In the genomic region with DNA sequence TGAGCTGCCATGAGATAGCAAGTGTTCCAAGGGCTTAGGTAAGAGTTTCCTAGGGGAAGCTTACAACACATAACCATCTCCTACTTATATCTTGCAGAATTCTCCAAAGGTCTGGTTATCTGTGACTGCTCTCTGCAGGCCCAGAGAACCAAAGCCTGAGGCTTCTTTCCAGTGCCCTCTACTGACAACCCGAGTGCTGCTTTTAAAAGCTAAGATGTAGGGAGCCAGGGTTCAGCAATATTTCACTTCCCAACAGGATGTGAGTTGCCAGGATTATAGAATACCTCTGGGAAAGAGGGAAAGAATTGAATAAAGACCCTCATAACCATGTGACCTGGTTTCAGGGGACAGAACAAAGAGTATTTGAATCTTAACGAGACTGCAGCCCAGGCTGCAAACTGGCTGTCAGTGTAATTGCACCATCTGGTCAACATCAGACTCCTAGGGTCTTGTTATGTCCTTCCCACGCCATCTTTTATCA, we compare ENCODE assay signal across 8 mouse cellular contexts. TPM values are rescaled to one million over a fixed set of nuclear protein-coding genes. Genes with fewer than 3 reads are reported as not detected.
A peak's percentile ranks its signal among the peaks of the same experiment; 100 is the strongest.
DNase-seq lines count a peak whose midpoint lies in the region; ATAC-seq and TF ChIP-seq lines count a peak whose summit lies in the region.

No protein-coding gene starts in this region.

- peak overlapping the region; percentile 68 for H3K9ac ChIP-seq in heart, embryonic 13.5 days
- H3K9ac ChIP-seq in hindbrain, embryonic 13.5 days, result peak overlapping the region; percentile 36; the same call in 1 of the 2 replicates
- no peak overlapping the region for H3K9ac ChIP-seq in midbrain, embryonic 16.5 days (ENCODE audit: low read depth, low read length)

- no peak for ATAC-seq in heart, embryonic 13.5 days (ENCODE audit: extremely low read depth, insufficient number of reproducible peaks, low FRiP score, low TSS enrichment)
- peak; percentile 84 for ATAC-seq in hindbrain, embryonic 13.5 days (ENCODE audit: low FRiP score)
- ATAC-seq in midbrain, embryonic 16.5 days, result peak; percentile 71; the same call in 1 of the 2 replicates

- TF ChIP-seq POLR2A in cortical plate, adult 2 months (IDR thresholded peaks at IDR 0.05; ENCODE audit: extremely low read depth, insufficient read depth, low read length), result no peak
- no peak for TF ChIP-seq POLR2A in lung, adult 2 months (IDR thresholded peaks at IDR 0.05; ENCODE audit: borderline replicate concordance, extremely low read depth, low read depth, low read length)

- peak overlapping the region; percentile 2; the same call in 1 of the 2 replicates for H3K4me3 ChIP-seq in heart, embryonic 13.5 days
- H3K4me3 ChIP-seq in cortical plate, adult 2 months (ENCODE audit: insufficient read depth, low read length), result no peak overlapping the region
- H3K4me3 ChIP-seq in hindbrain, embryonic 13.5 days, result no peak overlapping the region
- H3K4me3 ChIP-seq in midbrain, embryonic 16.5 days (ENCODE audit: low read depth, low read length), result no peak overlapping the region
- no peak overlapping the region for H3K4me3 ChIP-seq in lung, adult 2 months (replicated peaks; ENCODE audit: extremely low read depth, low read depth, low read length)

- H3K27me3 ChIP-seq in heart, embryonic 13.5 days (replicated peaks), result no peaks in the 10 kb centered on the region
- H3K27me3 ChIP-seq in hindbrain, embryonic 13.5 days, result no peaks in the 10 kb centered on the region
- no peaks in the 10 kb centered on the region for H3K27me3 ChIP-seq in midbrain, embryonic 16.5 days (ENCODE audit: control insufficient read depth, insufficient read depth, low read depth, low read length)

- no peak for TF ChIP-seq CTCF in cortical plate, adult 2 months (IDR thresholded peaks at IDR 0.05; ENCODE audit: extremely low read depth, insufficient read depth, low read length)
- TF ChIP-seq CTCF in lung, adult 2 months (IDR thresholded peaks at IDR 0.05; ENCODE audit: insufficient read depth, low read length), result no peak

- DNase-seq in heart, adult 18-20 months, result no peak
- no peak for DNase-seq in adrenal gland, postnatal 10 days
- no peak for DNase-seq in lung, adult 2 months
- DNase-seq in gastrocnemius, adult 8-10 months (ENCODE audit: low spot score in 2 of 2), result no peak

- peaks cover 73% of the 10 kb centered on the region for H3K4me1 ChIP-seq in heart, embryonic 13.5 days
- H3K4me1 ChIP-seq in cortical plate, adult 2 months (ENCODE audit: control insufficient read depth, insufficient read depth, low read length), result peaks cover 22% of the 10 kb centered on the region
- peaks cover 33% of the 10 kb centered on the region for H3K4me1 ChIP-seq in hindbrain, embryonic 13.5 days (replicated peaks)
- peaks cover 23% of the 10 kb centered on the region for H3K4me1 ChIP-seq in midbrain, embryonic 16.5 days (ENCODE audit: control insufficient read depth, insufficient read depth, low read length)
- H3K4me1 ChIP-seq in lung, adult 2 months (ENCODE audit: control insufficient read depth, insufficient read depth, low read length), result peaks cover 13% of the 10 kb centered on the region

- H3K9me3 ChIP-seq in heart, embryonic 13.5 days, result no peaks in the 10 kb centered on the region
- H3K9me3 ChIP-seq in hindbrain, embryonic 13.5 days, result no peaks in the 10 kb centered on the region
- H3K9me3 ChIP-seq in midbrain, embryonic 16.5 days (replicated peaks; ENCODE audit: control insufficient read depth, low read length, poor library complexity, severe bottlenecking), result no peaks in the 10 kb centered on the region

- peak overlapping the region; percentile 52 for H3K4me2 ChIP-seq in heart, embryonic 13.5 days
- peak overlapping the region; percentile 6; the same call in 1 of the 2 replicates for H3K4me2 ChIP-seq in hindbrain, embryonic 13.5 days
- no peak overlapping the region; the same call in 1 of the 2 replicates for H3K4me2 ChIP-seq in midbrain, embryonic 16.5 days (ENCODE audit: low read length)

- H3K36me3 ChIP-seq in heart, embryonic 13.5 days, result 0 out of 2 replicates have a peak, but pooled peaks cover 3% of the 10 kb centered on the region
- H3K36me3 ChIP-seq in hindbrain, embryonic 13.5 days, result no peaks in the 10 kb centered on the region
- H3K36me3 ChIP-seq in midbrain, embryonic 16.5 days (ENCODE audit: control insufficient read depth, insufficient read depth, low read length), result no peaks in the 10 kb centered on the region

- 15% methylated on average over 3 of the region's 3 CpGs for WGBS in heart, embryonic 13.5 days
- WGBS in hindbrain, embryonic 13.5 days, result 11% methylated on average over 3 of the region's 3 CpGs
- WGBS in midbrain, embryonic 16.5 days, result 7% methylated on average over 3 of the region's 3 CpGs
- WGBS in lung, adult 2 months, result 28% methylated on average over 3 of the region's 3 CpGs

- H3K27ac ChIP-seq in heart, embryonic 13.5 days (replicated peaks), result peak overlapping the region; percentile 94
- peak overlapping the region; percentile 96 for H3K27ac ChIP-seq in cortical plate, adult 2 months (ENCODE audit: insufficient read depth, low read length)
- H3K27ac ChIP-seq in hindbrain, embryonic 13.5 days, result peak overlapping the region; percentile 74
- peak overlapping the region; percentile 62 for H3K27ac ChIP-seq in midbrain, embryonic 16.5 days (ENCODE audit: low read length)

RNA-seq across cellular contexts. Expression of a gene that starts 59.4 kb away (rescaled TPM):
- polyA plus RNA-seq in heart, embryonic 13.5 days (2015; fragmentation: Nextera tagmentation; extraction: Ambion mirVana), result 160 and 177 TPM in 2 replicates
- 100 to 1,000 TPM; 142 to 163 TPM for total RNA-seq in heart, adult 18-20 months (2021)
- 18.3 and 19.9 TPM in 2 replicates for polyA plus RNA-seq in cortical plate, adult 2 months (2012; rRNA removed)
- polyA plus RNA-seq in hindbrain, embryonic 13.5 days (2015; fragmentation: Nextera tagmentation; extraction: Ambion mirVana), result 66.0 and 69.2 TPM in 2 replicates
- polyA plus RNA-seq in midbrain, embryonic 16.5 days (2015; fragmentation: Nextera tagmentation; extraction: Ambion mirVana), result 47.1 and 54.0 TPM in 2 replicates
- 10 to 100 TPM; 58.1 to 69.6 TPM for total RNA-seq in adrenal gland, postnatal 10 days (2021)
- 25.2 and 44.0 TPM in 2 replicates for polyA plus RNA-seq in lung, adult 2 months (2012; rRNA removed)
- total RNA-seq in gastrocnemius, adult 8-10 months (2022), result 10 to 100 TPM; 38.1 to 48.6 (median 44.4) TPM
